Mouse (Mus musculus): ENCODE measurements around the gene Txndc17.

DNA sequence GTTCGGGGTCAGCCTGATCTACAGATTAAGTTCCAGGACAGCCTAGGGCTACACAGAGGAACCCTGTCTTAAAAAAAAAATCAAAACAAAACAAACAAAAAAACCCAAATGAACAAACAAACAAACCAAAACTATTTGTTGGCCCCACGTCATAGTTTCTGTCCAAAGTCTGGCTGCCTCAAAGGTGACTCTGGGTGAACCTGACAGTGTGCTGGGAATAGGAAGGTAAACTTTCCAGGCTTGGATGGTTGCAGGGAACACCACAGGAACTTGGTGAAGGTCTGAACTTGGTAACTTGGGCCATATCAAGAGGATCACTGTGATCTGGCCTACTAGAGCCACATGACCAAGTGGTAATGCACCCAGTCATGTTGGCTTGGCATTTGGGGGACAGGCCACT lies 49.1 kb downstream of the Txndc17 start:
- no peak for TF ChIP-seq CTCF (IDR thresholded peaks at IDR 0.05; ENCODE audit: borderline replicate concordance, extremely low read depth, insufficient read depth, insufficient read length)
- no peak for TF ChIP-seq POLR2A (IDR thresholded peaks at IDR 0.05; ENCODE audit: borderline replicate concordance, extremely low read depth, insufficient read depth, insufficient read length, poor library complexity, severe bottlenecking)
